Mouse (Mus musculus): ENCODE results near the gene Il10rb. TPM values are rescaled to one million over a fixed set of nuclear protein-coding genes. Genes with fewer than 3 reads are reported as not detected.

The Il10rb gene
- 144 and 156 TPM in 2 replicates for total RNA-seq (2017)

- ATAC-seq (ENCODE audit: extremely low read depth, insufficient number of reproducible peaks, low FRiP score, poor library complexity, severe bottlenecking) = peak; percentile 80
Measured at GRCm38 (mm10) chr16:91405640-91406584, at the start of gene Il10rb. Gene Il10rb (plus strand): TSS chr16:91406164.

- no peak for ATAC-seq (ENCODE audit: extremely low read depth, insufficient number of reproducible peaks, low FRiP score, poor library complexity, severe bottlenecking)
Measured at GRCm38 (mm10) chr16:91356760-91357525, 49.0 kb upstream of the Il10rb start.

GRCm38 (mm10) chr16:91357526-91357900 is 48.5 kb upstream of the Il10rb start:
- ATAC-seq (ENCODE audit: extremely low read depth, insufficient number of reproducible peaks, low FRiP score, poor library complexity, severe bottlenecking) = no peak

GRCm38 (mm10) chr16:91358555-91358954 is 47.4 kb upstream of the Il10rb start:
- ATAC-seq (ENCODE audit: extremely low read depth, insufficient number of reproducible peaks, low FRiP score, poor library complexity, severe bottlenecking) = peak; percentile 47; the same call in 1 of the 2 replicates

GRCm38 (mm10) chr16:91359531-91359930 is 46.4 kb upstream of the Il10rb start:
- no peak for ATAC-seq (ENCODE audit: extremely low read depth, insufficient number of reproducible peaks, low FRiP score, poor library complexity, severe bottlenecking)

GRCm38 (mm10) chr16:91360162-91360561 is 45.8 kb upstream of the Il10rb start:
- no peak for ATAC-seq (ENCODE audit: extremely low read depth, insufficient number of reproducible peaks, low FRiP score, poor library complexity, severe bottlenecking)

- ATAC-seq (ENCODE audit: extremely low read depth, insufficient number of reproducible peaks, low FRiP score, poor library complexity, severe bottlenecking) = no peak
Measured at GRCm38 (mm10) chr16:91362006-91362405, 44.0 kb upstream of the Il10rb start.

- no peak for ATAC-seq (ENCODE audit: extremely low read depth, insufficient number of reproducible peaks, low FRiP score, poor library complexity, severe bottlenecking)
Measured at GRCm38 (mm10) chr16:91362616-91363272, 43.2 kb upstream of the Il10rb start.

- ATAC-seq (ENCODE audit: extremely low read depth, insufficient number of reproducible peaks, low FRiP score, poor library complexity, severe bottlenecking) = no peak
Measured at GRCm38 (mm10) chr16:91363483-91363882, 42.5 kb upstream of the Il10rb start.

- ATAC-seq (ENCODE audit: extremely low read depth, insufficient number of reproducible peaks, low FRiP score, poor library complexity, severe bottlenecking) = peak; percentile 91
Measured at GRCm38 (mm10) chr16:91366567-91366966, 39.4 kb upstream of the Il10rb start.

- ATAC-seq (ENCODE audit: extremely low read depth, insufficient number of reproducible peaks, low FRiP score, poor library complexity, severe bottlenecking) = peak; percentile 65
Measured at GRCm38 (mm10) chr16:91367066-91367465, 38.9 kb upstream of the Il10rb start.

GRCm38 (mm10) chr16:91372577-91373472 is 33.1 kb upstream of the Il10rb start, which contains the start of gene Ifnar2:
Gene Ifnar2 (plus strand): TSS chr16:91372783.
- peak; percentile 79 for ATAC-seq (ENCODE audit: extremely low read depth, insufficient number of reproducible peaks, low FRiP score, poor library complexity, severe bottlenecking)

- ATAC-seq (ENCODE audit: extremely low read depth, insufficient number of reproducible peaks, low FRiP score, poor library complexity, severe bottlenecking) = no peak
Measured at GRCm38 (mm10) chr16:91373473-91374252, 32.3 kb upstream of the Il10rb start.

GRCm38 (mm10) chr16:91374253-91374634 is 31.7 kb upstream of the Il10rb start:
- ATAC-seq (ENCODE audit: extremely low read depth, insufficient number of reproducible peaks, low FRiP score, poor library complexity, severe bottlenecking) = no peak

- no peak for ATAC-seq (ENCODE audit: extremely low read depth, insufficient number of reproducible peaks, low FRiP score, poor library complexity, severe bottlenecking)
Measured at GRCm38 (mm10) chr16:91376701-91377100, 29.3 kb upstream of the Il10rb start.

- no peak for ATAC-seq (ENCODE audit: extremely low read depth, insufficient number of reproducible peaks, low FRiP score, poor library complexity, severe bottlenecking)
Measured at GRCm38 (mm10) chr16:91378431-91378986, 27.5 kb upstream of the Il10rb start.

- ATAC-seq (ENCODE audit: extremely low read depth, insufficient number of reproducible peaks, low FRiP score, poor library complexity, severe bottlenecking) = no peak
Measured at GRCm38 (mm10) chr16:91378991-91379390, 27.0 kb upstream of the Il10rb start.

Data from neutrophil, adult 5-6 weeks (primary cell).